Mouse (Mus musculus): Measurements from ENCODE around the gene Nr3c2. TPM values are rescaled to one million over a fixed set of nuclear protein-coding genes. Genes with fewer than 3 reads are reported as not detected.

Nr3c2 gene
- polyA plus RNA-seq, 1 experiment from 2014 or later, result 1.2 TPM

GRCm38 (mm10) chr8:77228688-77229087 lies 329.4 kb downstream of the Nr3c2 start:
- Histone ChIP-seq H3K27ac (ENCODE audit: low read depth, low read length) (no peak overlapping the region), H3K4me1 (ENCODE audit: control insufficient read depth, insufficient read depth, low read length) (no peaks in the 10 kb centered on the region), H3K27me3 (ENCODE audit: control insufficient read depth, insufficient read depth, low read length) (no peaks in the 10 kb centered on the region), H3K36me3 (ENCODE audit: control insufficient read depth, insufficient read depth, low read length) (no peaks in the 10 kb centered on the region), H3K9ac (ENCODE audit: low read length) (no peak overlapping the region), H3K4me3 (ENCODE audit: low read depth, low read length) (no peak overlapping the region), H3K4me2 (no peak overlapping the region), H3K9me3 (ENCODE audit: control insufficient read depth, low read length) (no peaks in the 10 kb centered on the region)
- ATAC-seq (ENCODE audit: low FRiP score) (no peak), DNase-seq (ENCODE audit: low spot score, missing footprints) (peak; percentile 21)
- WGBS, result 85% methylated on average over 7 of the region's 7 CpGs

GRCm38 (mm10) chr8:77231211-77231610 lies 332.0 kb downstream of the Nr3c2 start:
- ATAC-seq (ENCODE audit: low FRiP score), result no peak
- H3K27ac ChIP-seq (ENCODE audit: low read depth, low read length), result no peak overlapping the region
- 97% methylated on average over 1 of the region's 1 CpGs for WGBS

GRCm38 (mm10) chr8:77231834-77232233 lies 332.6 kb downstream of the Nr3c2 start:
- no peaks in the 10 kb centered on the region for H3K36me3 ChIP-seq (ENCODE audit: control insufficient read depth, insufficient read depth, low read length)

More at GRCm38 (mm10) chr8:77231211-77231610, 332.0 kb downstream of the Nr3c2 start:
- Histone ChIP-seq H3K4me1 (ENCODE audit: control insufficient read depth, insufficient read depth, low read length) (no peaks in the 10 kb centered on the region), H3K4me3 (ENCODE audit: low read depth, low read length) (no peak overlapping the region), H3K36me3 (ENCODE audit: control insufficient read depth, insufficient read depth, low read length) (no peaks in the 10 kb centered on the region), H3K4me2 (no peak overlapping the region), H3K27me3 (ENCODE audit: control insufficient read depth, insufficient read depth, low read length) (no peaks in the 10 kb centered on the region), H3K9me3 (ENCODE audit: control insufficient read depth, low read length) (no peaks in the 10 kb centered on the region), H3K9ac (ENCODE audit: low read length) (no peak overlapping the region)
- DNase-seq (ENCODE audit: low spot score, missing footprints), result no peak

GRCm38 (mm10) chr8:77232411-77232810 lies 333.2 kb downstream of the Nr3c2 start:
- H3K27ac ChIP-seq (ENCODE audit: low read depth, low read length), result no peak overlapping the region
- H3K36me3 ChIP-seq (ENCODE audit: control insufficient read depth, insufficient read depth, low read length), result no peaks in the 10 kb centered on the region
- H3K4me1 ChIP-seq (ENCODE audit: control insufficient read depth, insufficient read depth, low read length), result no peaks in the 10 kb centered on the region
- H3K27me3 ChIP-seq (ENCODE audit: control insufficient read depth, insufficient read depth, low read length), result no peaks in the 10 kb centered on the region
- H3K9me3 ChIP-seq (ENCODE audit: control insufficient read depth, low read length), result no peaks in the 10 kb centered on the region
- no peak for ATAC-seq (ENCODE audit: low FRiP score)
- no peak overlapping the region for H3K4me2 ChIP-seq
- no peak for DNase-seq (ENCODE audit: low spot score, missing footprints)
- no peak overlapping the region for H3K4me3 ChIP-seq (ENCODE audit: low read depth, low read length)
- 90% methylated on average over 3 of the region's 3 CpGs for WGBS
- no peak overlapping the region for H3K9ac ChIP-seq (ENCODE audit: low read length)

More at GRCm38 (mm10) chr8:77231834-77232233, 332.6 kb downstream of the Nr3c2 start:
- no peak overlapping the region for H3K4me2 ChIP-seq
- H3K9me3 ChIP-seq (ENCODE audit: control insufficient read depth, low read length), result no peaks in the 10 kb centered on the region
- H3K27ac ChIP-seq (ENCODE audit: low read depth, low read length), result no peak overlapping the region
- ATAC-seq (ENCODE audit: low FRiP score) (no peak), DNase-seq (ENCODE audit: low spot score, missing footprints) (no peak)
- 84% methylated on average over 6 of the region's 6 CpGs for WGBS
- no peak overlapping the region for H3K9ac ChIP-seq (ENCODE audit: low read length)
- no peaks in the 10 kb centered on the region for H3K27me3 ChIP-seq (ENCODE audit: control insufficient read depth, insufficient read depth, low read length)
- no peaks in the 10 kb centered on the region for H3K4me1 ChIP-seq (ENCODE audit: control insufficient read depth, insufficient read depth, low read length)
- no peak overlapping the region for H3K4me3 ChIP-seq (ENCODE audit: low read depth, low read length)

- H3K4me1 ChIP-seq (ENCODE audit: control insufficient read depth, insufficient read depth, low read length), result no peaks in the 10 kb centered on the region
- H3K27me3 ChIP-seq (ENCODE audit: control insufficient read depth, insufficient read depth, low read length), result no peaks in the 10 kb centered on the region
- H3K9ac ChIP-seq (ENCODE audit: low read length), result no peak overlapping the region
- no peak for DNase-seq (ENCODE audit: low spot score, missing footprints)
- H3K9me3 ChIP-seq (ENCODE audit: control insufficient read depth, low read length), result no peaks in the 10 kb centered on the region
- H3K4me2 ChIP-seq, result no peak overlapping the region
- WGBS, result 80% methylated on average over 1 of the region's 1 CpGs
- no peak overlapping the region for H3K4me3 ChIP-seq (ENCODE audit: low read depth, low read length)
- H3K27ac ChIP-seq (ENCODE audit: low read depth, low read length), result no peak overlapping the region
- ATAC-seq (ENCODE audit: low FRiP score), result no peak
- H3K36me3 ChIP-seq (ENCODE audit: control insufficient read depth, insufficient read depth, low read length), result no peaks in the 10 kb centered on the region
Measured at GRCm38 (mm10) chr8:77236701-77237100, 337.5 kb downstream of the Nr3c2 start.

- DNase-seq (ENCODE audit: low spot score, missing footprints) (no peak), ATAC-seq (ENCODE audit: low FRiP score) (no peak)
- no peak overlapping the region for H3K9ac ChIP-seq (ENCODE audit: low read length)
- no peak overlapping the region for H3K4me3 ChIP-seq (ENCODE audit: low read depth, low read length)
- H3K27me3 ChIP-seq (ENCODE audit: control insufficient read depth, insufficient read depth, low read length), result no peaks in the 10 kb centered on the region
- H3K36me3 ChIP-seq (ENCODE audit: control insufficient read depth, insufficient read depth, low read length), result no peaks in the 10 kb centered on the region
- H3K27ac ChIP-seq (ENCODE audit: low read depth, low read length), result no peak overlapping the region
- H3K9me3 ChIP-seq (ENCODE audit: control insufficient read depth, low read length), result no peaks in the 10 kb centered on the region
- no peak overlapping the region for H3K4me2 ChIP-seq
- no peaks in the 10 kb centered on the region for H3K4me1 ChIP-seq (ENCODE audit: control insufficient read depth, insufficient read depth, low read length)
Measured at GRCm38 (mm10) chr8:77239462-77239861, 340.2 kb downstream of the Nr3c2 start.

- H3K9ac ChIP-seq (ENCODE audit: low read length), result no peak overlapping the region
- ATAC-seq (ENCODE audit: low FRiP score) (no peak), DNase-seq (ENCODE audit: low spot score, missing footprints) (peak; percentile 62)
- H3K27me3 ChIP-seq (ENCODE audit: control insufficient read depth, insufficient read depth, low read length), result no peaks in the 10 kb centered on the region
- no peak overlapping the region for H3K4me2 ChIP-seq
- H3K4me3 ChIP-seq (ENCODE audit: low read depth, low read length), result no peak overlapping the region
- no peak overlapping the region for H3K27ac ChIP-seq (ENCODE audit: low read depth, low read length)
- H3K4me1 ChIP-seq (ENCODE audit: control insufficient read depth, insufficient read depth, low read length), result no peaks in the 10 kb centered on the region
- H3K9me3 ChIP-seq (ENCODE audit: control insufficient read depth, low read length), result no peaks in the 10 kb centered on the region
- no peaks in the 10 kb centered on the region for H3K36me3 ChIP-seq (ENCODE audit: control insufficient read depth, insufficient read depth, low read length)
- WGBS, result 93% methylated on average over 3 of the region's 3 CpGs
Measured at GRCm38 (mm10) chr8:77241381-77241780, 342.1 kb downstream of the Nr3c2 start.

- Histone ChIP-seq H3K9me3 (ENCODE audit: control insufficient read depth, low read length) (no peaks in the 10 kb centered on the region), H3K9ac (ENCODE audit: low read length) (no peak overlapping the region), H3K27ac (ENCODE audit: low read depth, low read length) (no peak overlapping the region), H3K4me3 (ENCODE audit: low read depth, low read length) (no peak overlapping the region), H3K36me3 (ENCODE audit: control insufficient read depth, insufficient read depth, low read length) (no peaks in the 10 kb centered on the region), H3K4me2 (no peak overlapping the region), H3K4me1 (ENCODE audit: control insufficient read depth, insufficient read depth, low read length) (no peaks in the 10 kb centered on the region), H3K27me3 (ENCODE audit: control insufficient read depth, insufficient read depth, low read length) (no peaks in the 10 kb centered on the region)
- ATAC-seq (ENCODE audit: low FRiP score) (no peak), DNase-seq (ENCODE audit: low spot score, missing footprints) (no peak)
- 87% methylated on average over 3 of the region's 3 CpGs for WGBS
Measured at GRCm38 (mm10) chr8:77250094-77250493, 350.9 kb downstream of the Nr3c2 start.

GRCm38 (mm10) chr8:77251134-77251533 lies 351.9 kb downstream of the Nr3c2 start:
- ATAC-seq (ENCODE audit: low FRiP score) (no peak), DNase-seq (ENCODE audit: low spot score, missing footprints) (no peak)
- Histone ChIP-seq H3K9me3 (ENCODE audit: control insufficient read depth, low read length) (no peaks in the 10 kb centered on the region), H3K9ac (ENCODE audit: low read length) (no peak overlapping the region), H3K4me1 (ENCODE audit: control insufficient read depth, insufficient read depth, low read length) (no peaks in the 10 kb centered on the region), H3K4me2 (no peak overlapping the region), H3K27ac (ENCODE audit: low read depth, low read length) (no peak overlapping the region), H3K4me3 (ENCODE audit: low read depth, low read length) (no peak overlapping the region), H3K36me3 (ENCODE audit: control insufficient read depth, insufficient read depth, low read length) (no peaks in the 10 kb centered on the region), H3K27me3 (ENCODE audit: control insufficient read depth, insufficient read depth, low read length) (no peaks in the 10 kb centered on the region)
- WGBS, result 89% methylated on average over 5 of the region's 5 CpGs

- 93% methylated on average over 5 of the region's 5 CpGs for WGBS
- ATAC-seq (ENCODE audit: low FRiP score), result no peak
- no peak overlapping the region for H3K27ac ChIP-seq (ENCODE audit: low read depth, low read length)
Measured at GRCm38 (mm10) chr8:77254466-77254865, 355.2 kb downstream of the Nr3c2 start.

More at GRCm38 (mm10) chr8:77254466-77254865, 355.2 kb downstream of the Nr3c2 start:
- Histone ChIP-seq H3K9ac (ENCODE audit: low read length) (no peak overlapping the region), H3K4me2 (no peak overlapping the region), H3K27me3 (ENCODE audit: control insufficient read depth, insufficient read depth, low read length) (no peaks in the 10 kb centered on the region), H3K4me3 (ENCODE audit: low read depth, low read length) (no peak overlapping the region), H3K4me1 (ENCODE audit: control insufficient read depth, insufficient read depth, low read length) (no peaks in the 10 kb centered on the region), H3K9me3 (ENCODE audit: control insufficient read depth, low read length) (no peaks in the 10 kb centered on the region), H3K36me3 (ENCODE audit: control insufficient read depth, insufficient read depth, low read length) (no peaks in the 10 kb centered on the region)
- no peak for DNase-seq (ENCODE audit: low spot score, missing footprints)

Data from midbrain, embryonic 11.5 days (tissue).